Mouse (Mus musculus) midbrain, embryonic 12.5 days (tissue): ENCODE results near the gene Oit3. TPM values are rescaled to one million over a fixed set of nuclear protein-coding genes. Genes with fewer than 3 reads are reported as not detected.

Experiments used
- ATAC-seq: fragments of 200-750 bp; cut with Nextera tagmentation; 2 replicates; pipeline ENCODE4 v1.8.0; 2017; ENCODE audit warnings: low read depth, moderate TSS enrichment, moderate library complexity; ENCODE audit not compliant: low FRiP score
- H3K27ac ChIP-seq: fragments of 300-500 bp; sonication (generic); replicated peaks from 2 replicates; pipeline ENCODE4 v1.5.1; 2016; ENCODE audit warnings: mild to moderate bottlenecking
- H3K27me3 ChIP-seq: fragments of 300-500 bp; sonication (generic); 2 replicates; pipeline ENCODE4 v1.6.1; 2016; ENCODE audit warnings: mild to moderate bottlenecking
- H3K36me3 ChIP-seq: fragments of 300-500 bp; sonication (generic); 2 replicates; pipeline ENCODE4 v1.6.1; 2016
- H3K4me1 ChIP-seq: fragments of 300-500 bp; sonication (generic); 2 replicates; pipeline ENCODE4 v1.6.1; 2016
- H3K4me2 ChIP-seq: fragments of 300-500 bp; sonication (generic); replicated peaks from 2 replicates; pipeline ENCODE4 v1.6.1; 2016; ENCODE audit warnings: mild to moderate bottlenecking, moderate library complexity
- H3K4me3 ChIP-seq: fragments of 300-500 bp; sonication (generic); 2 replicates; pipeline ENCODE4 v1.5.1; 2016; ENCODE audit warnings: mild to moderate bottlenecking
- H3K9ac ChIP-seq: fragments of 300-500 bp; sonication (generic); replicated peaks from 2 replicates; pipeline ENCODE4 v1.6.1; 2016; ENCODE audit warnings: mild to moderate bottlenecking, moderate library complexity
- H3K9me3 ChIP-seq: fragments of 300-500 bp; sonication (generic); 2 replicates; pipeline ENCODE4 v1.6.1; 2016; ENCODE audit warnings: mild to moderate bottlenecking
- whole genome bisulfite sequencing: fragments of 180-500 bp; shearing (Covaris S2); methylation state at CpG from one replicate; pipeline ENCODE4 v1.1.7; 2016; 5-methylcytosine and 5-hydroxymethylcytosine counted together
- polyA plus RNA-seq: library from polyadenylated mRNA; unstranded; fragments of >200 nt; fragmentation: Nextera tagmentation; extraction: Ambion mirVana; gene quantifications from 2 replicates; pipeline ENCODE4 v1.2.1, GENCODE M21; 2016

Oit3 gene
- 0.41 and 0.50 TPM in 2 replicates for polyA plus RNA-seq

DNA sequence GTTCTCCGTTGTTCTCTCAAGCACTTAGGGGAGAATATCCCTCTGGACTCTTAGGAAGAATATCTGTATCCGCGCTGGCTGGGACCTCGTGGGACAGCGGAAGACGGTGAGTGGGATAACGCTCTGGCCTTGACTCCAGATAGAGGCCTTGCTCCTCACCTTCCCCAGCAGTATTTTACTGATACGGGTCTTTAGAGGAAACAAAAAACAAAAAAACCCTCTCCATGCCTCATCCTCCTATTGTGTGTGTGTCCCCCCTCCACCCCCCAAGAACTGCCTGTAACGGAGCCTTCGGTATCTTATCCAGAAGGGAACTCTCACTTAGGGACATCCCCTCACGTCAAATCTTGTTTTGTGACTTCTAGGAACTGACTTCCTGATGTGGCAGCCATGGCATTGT is at the start of gene Oit3:
Gene Oit3, minus strand, starts transcription at position 44 of the 400 bp plus-strand sequence.
- Histone ChIP-seq H3K4me2 (no peak within 1 kb of the TSS), H3K27me3 (no peaks in the 10 kb centered on the region), H3K27ac (no peak within 1 kb of the TSS), H3K9ac (no peak within 1 kb of the TSS), H3K36me3 (no peaks in the 10 kb centered on the region), H3K4me3 (no peak within 1 kb of the TSS), H3K4me1 (peaks cover 5% of the 10 kb centered on the region; the same call in 1 of the 2 replicates), H3K9me3 (no peaks in the 10 kb centered on the region)
- no peak for ATAC-seq
- WGBS = 89% methylated on average over 11 of the region's 11 CpGs

DNA sequence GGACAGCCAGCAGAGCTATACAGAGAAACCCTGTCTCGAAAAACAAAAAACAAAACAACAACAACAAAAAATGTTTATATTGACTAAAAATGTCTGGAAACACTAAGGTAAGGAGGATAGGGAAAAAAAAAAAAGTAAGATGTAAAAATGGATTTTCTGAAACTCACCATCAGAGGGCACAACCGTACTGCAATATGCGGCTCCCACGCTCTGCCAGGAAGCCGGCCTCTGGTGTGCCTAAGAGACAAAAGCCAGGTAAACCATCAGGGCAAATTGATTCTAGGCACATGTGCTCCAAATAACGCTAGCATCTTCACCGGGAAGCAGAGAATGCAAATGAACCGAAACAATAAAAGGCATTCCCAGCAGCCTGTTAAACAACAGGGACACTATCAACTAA is 49.3 kb upstream of the Oit3 start:
- Histone ChIP-seq H3K4me2 (no peak overlapping the region), H3K36me3 (no peaks in the 10 kb centered on the region), H3K27ac (no peak overlapping the region), H3K27me3 (no peaks in the 10 kb centered on the region), H3K4me1 (no peaks in the 10 kb centered on the region), H3K4me3 (no peak overlapping the region), H3K9ac (no peak overlapping the region), H3K9me3 (0 out of 2 replicates have a peak, but pooled peaks cover 5% of the 10 kb centered on the region)
- WGBS = 79% methylated on average over 8 of the region's 8 CpGs
- no peak for ATAC-seq

DNA sequence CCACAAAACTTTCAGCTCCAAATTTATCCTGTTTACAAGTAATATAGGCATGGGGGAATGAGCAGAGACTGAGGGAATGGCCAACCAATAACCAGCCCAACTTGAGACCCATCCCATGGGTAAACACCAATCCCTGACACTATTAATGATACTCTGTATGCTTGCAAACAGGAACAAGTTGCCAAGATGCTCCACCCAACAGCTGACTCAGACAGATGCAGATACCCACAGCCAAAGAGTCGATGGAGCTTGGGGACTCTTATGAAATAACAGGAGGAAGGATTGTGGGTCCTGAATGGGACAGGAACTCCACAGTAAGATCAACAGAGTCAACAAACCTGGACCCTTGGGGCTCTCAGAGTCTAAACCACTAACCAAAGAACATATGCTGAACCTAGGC is 47.8 kb upstream of the Oit3 start:
- H3K27ac ChIP-seq = no peak overlapping the region
- H3K9ac ChIP-seq = no peak overlapping the region
- no peaks in the 10 kb centered on the region for H3K4me1 ChIP-seq
- ATAC-seq = no peak
- H3K36me3 ChIP-seq = no peaks in the 10 kb centered on the region
- H3K4me2 ChIP-seq = no peak overlapping the region
- H3K27me3 ChIP-seq = no peaks in the 10 kb centered on the region
- no peak overlapping the region for H3K4me3 ChIP-seq
- WGBS = 96% methylated on average over 1 of the region's 1 CpGs
- 0 out of 2 replicates have a peak, but pooled peaks cover 5% of the 10 kb centered on the region for H3K9me3 ChIP-seq

DNA sequence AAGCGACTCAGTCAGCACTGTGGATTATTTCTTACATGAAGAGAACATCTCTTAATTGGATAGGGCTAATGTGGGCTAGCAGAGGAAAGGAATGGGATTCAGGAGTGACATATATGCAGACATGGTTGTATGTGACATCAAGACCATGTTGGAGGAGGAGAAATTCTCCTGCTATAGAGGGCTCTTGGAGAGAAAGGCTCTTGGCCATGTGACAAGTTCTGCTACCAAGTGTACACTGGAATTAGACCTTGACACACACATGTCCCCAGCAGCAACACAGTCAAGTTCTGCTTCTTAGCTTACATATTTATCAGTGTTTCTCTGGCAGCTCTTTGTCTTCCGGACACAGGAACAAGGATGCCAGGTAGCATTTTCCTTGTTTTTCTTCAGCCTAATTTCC is 45.8 kb upstream of the Oit3 start:
- no peak overlapping the region for H3K9ac ChIP-seq

DNA sequence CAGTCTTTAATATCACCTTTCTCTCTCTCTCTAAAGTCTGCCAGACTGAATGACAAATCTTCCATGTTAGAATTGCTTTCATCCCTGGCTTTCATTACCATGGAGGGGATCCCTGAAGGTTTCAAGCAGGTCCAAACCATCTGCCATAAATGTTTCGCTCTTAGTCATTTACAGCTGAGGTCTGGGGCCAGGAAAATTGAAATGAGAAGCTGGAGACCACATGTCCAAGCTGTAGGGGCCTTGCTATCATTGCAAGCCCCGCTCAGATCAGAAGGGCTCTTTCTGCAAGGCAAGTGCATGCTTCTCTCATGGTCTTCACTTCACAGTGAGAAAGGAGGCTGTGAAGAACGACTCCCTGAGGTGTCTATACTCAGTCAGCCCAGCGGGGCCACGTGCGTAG is 42.7 kb upstream of the Oit3 start:
- H3K4me3 ChIP-seq = no peak overlapping the region
- H3K9ac ChIP-seq = no peak overlapping the region
- H3K4me1 ChIP-seq = no peaks in the 10 kb centered on the region
- WGBS = 84% methylated on average over 6 of the region's 6 CpGs
- no peak overlapping the region for H3K4me2 ChIP-seq
- no peaks in the 10 kb centered on the region for H3K36me3 ChIP-seq
- H3K9me3 ChIP-seq = peaks cover 3% of the 10 kb centered on the region; the same call in 1 of the 2 replicates
- H3K27ac ChIP-seq = no peak overlapping the region
- ATAC-seq = no peak
- H3K27me3 ChIP-seq = no peaks in the 10 kb centered on the region

More for the DNA sequence above, 45.8 kb upstream of the Oit3 start:
- Histone ChIP-seq H3K4me3 (no peak overlapping the region), H3K9me3 (0 out of 2 replicates have a peak, but pooled peaks cover 5% of the 10 kb centered on the region), H3K4me1 (no peaks in the 10 kb centered on the region), H3K27me3 (no peaks in the 10 kb centered on the region), H3K4me2 (no peak overlapping the region), H3K36me3 (no peaks in the 10 kb centered on the region), H3K27ac (no peak overlapping the region)
- ATAC-seq = no peak
- WGBS = 89% methylated on average over 2 of the region's 2 CpGs

DNA sequence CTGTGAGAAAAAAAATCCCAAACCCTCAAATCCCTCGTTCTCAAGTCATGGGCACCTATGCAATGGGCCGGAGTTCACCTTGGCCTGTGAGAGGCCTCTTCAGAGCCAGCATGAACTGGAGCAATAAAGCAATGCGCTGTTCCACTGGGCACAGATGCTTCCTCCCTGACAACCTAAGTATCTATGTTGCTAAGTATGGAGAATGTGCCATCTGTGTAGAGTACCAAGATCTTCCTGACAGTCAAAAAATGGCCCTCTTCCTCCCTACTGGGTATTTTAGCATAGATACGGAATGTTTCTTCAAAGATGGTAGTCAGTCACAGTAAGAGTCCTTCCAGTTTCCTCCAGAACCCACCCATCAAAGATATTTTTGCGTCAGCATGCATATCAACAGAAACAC is 39.8 kb upstream of the Oit3 start:
- Histone ChIP-seq H3K4me1 (no peaks in the 10 kb centered on the region), H3K36me3 (no peaks in the 10 kb centered on the region), H3K4me2 (no peak overlapping the region), H3K27ac (no peak overlapping the region), H3K27me3 (no peaks in the 10 kb centered on the region), H3K4me3 (no peak overlapping the region), H3K9ac (no peak overlapping the region), H3K9me3 (peaks cover 8% of the 10 kb centered on the region)
- ATAC-seq = no peak
- WGBS = 89% methylated on average over 5 of the region's 5 CpGs

DNA sequence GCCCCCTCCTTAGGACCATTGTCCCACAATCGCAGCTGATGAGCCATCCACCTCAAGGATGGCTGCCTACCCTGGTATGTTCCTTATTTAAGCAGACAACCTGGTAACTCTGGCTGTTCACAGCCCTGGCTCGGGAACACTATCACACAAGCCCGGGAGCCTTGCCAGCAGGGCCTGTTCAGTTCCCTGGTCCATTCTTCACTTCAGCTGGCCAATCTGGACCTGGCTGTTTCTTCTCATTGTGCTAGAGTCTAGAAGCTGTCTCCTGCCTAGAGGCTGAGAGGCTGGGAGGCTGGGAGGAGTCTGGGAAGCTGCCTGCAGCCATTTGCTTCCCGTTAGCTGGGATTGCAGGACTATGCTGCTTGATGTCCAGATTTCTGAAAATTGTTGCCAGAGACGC is 28.9 kb upstream of the Oit3 start:
- H3K9me3 ChIP-seq = no peaks in the 10 kb centered on the region
- no peak overlapping the region for H3K27ac ChIP-seq
- peaks cover 5% of the 10 kb centered on the region; the same call in 1 of the 2 replicates for H3K4me1 ChIP-seq
- H3K36me3 ChIP-seq = no peaks in the 10 kb centered on the region
- H3K27me3 ChIP-seq = no peaks in the 10 kb centered on the region
- H3K9ac ChIP-seq = no peak overlapping the region
- no peak for ATAC-seq
- H3K4me3 ChIP-seq = no peak overlapping the region
- WGBS = 86% methylated on average over 5 of the region's 5 CpGs
- no peak overlapping the region for H3K4me2 ChIP-seq

DNA sequence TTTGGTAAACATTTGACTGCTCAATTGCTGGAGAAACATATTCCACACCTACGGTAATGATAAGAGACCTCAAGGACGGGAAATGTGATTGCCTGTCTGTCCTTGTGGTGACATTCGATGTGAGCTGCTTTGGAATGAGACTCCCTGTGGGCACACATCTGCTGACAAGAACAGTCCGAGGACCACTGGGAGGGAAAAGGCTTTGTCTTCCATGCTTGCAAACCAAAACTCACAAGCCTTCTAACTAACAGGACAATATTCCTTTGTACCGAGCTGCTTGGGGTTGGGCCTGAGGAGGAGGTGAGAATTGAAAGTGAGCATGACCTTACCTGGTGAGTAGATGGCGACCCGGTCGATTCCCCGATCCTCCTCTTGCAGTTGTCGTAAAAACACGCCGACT is 25.7 kb upstream of the Oit3 start:
- H3K36me3 ChIP-seq = no peaks in the 10 kb centered on the region
- no peaks in the 10 kb centered on the region for H3K9me3 ChIP-seq
- H3K27me3 ChIP-seq = no peaks in the 10 kb centered on the region
- H3K4me3 ChIP-seq = no peak overlapping the region
- 88% methylated on average over 12 of the region's 12 CpGs for WGBS
- peaks cover 5% of the 10 kb centered on the region; the same call in 1 of the 2 replicates for H3K4me1 ChIP-seq
- H3K4me2 ChIP-seq = no peak overlapping the region
- H3K9ac ChIP-seq = no peak overlapping the region
- H3K27ac ChIP-seq = no peak overlapping the region
- no peak for ATAC-seq

DNA sequence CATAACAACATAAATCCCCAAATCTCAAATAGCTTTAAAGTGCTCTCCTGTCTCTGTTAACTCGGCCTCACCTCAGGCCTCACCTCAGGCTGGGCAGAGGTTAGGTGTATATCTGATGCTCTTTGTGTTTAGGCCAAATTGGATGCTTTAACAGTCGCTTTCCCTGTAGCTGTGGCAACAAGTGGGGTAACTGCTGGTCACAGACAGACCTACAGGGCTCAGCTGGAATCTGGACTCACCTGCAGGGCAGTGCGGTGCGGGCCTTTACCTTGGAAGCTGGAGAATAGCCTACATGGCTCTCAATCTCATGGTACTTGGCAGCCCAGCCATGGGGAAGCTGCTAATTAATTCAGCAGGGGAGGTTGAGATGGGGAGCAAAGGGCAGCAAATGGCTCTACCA is 25.0 kb upstream of the Oit3 start:
- no peak overlapping the region for H3K4me3 ChIP-seq
- no peak overlapping the region for H3K4me2 ChIP-seq
- H3K36me3 ChIP-seq = no peaks in the 10 kb centered on the region
- no peak overlapping the region for H3K9ac ChIP-seq
- no peak for ATAC-seq
- H3K27me3 ChIP-seq = no peaks in the 10 kb centered on the region
- no peaks in the 10 kb centered on the region for H3K9me3 ChIP-seq
- WGBS = 85% methylated on average over 4 of the region's 4 CpGs
- no peak overlapping the region for H3K27ac ChIP-seq
- peaks cover 5% of the 10 kb centered on the region; the same call in 1 of the 2 replicates for H3K4me1 ChIP-seq

DNA sequence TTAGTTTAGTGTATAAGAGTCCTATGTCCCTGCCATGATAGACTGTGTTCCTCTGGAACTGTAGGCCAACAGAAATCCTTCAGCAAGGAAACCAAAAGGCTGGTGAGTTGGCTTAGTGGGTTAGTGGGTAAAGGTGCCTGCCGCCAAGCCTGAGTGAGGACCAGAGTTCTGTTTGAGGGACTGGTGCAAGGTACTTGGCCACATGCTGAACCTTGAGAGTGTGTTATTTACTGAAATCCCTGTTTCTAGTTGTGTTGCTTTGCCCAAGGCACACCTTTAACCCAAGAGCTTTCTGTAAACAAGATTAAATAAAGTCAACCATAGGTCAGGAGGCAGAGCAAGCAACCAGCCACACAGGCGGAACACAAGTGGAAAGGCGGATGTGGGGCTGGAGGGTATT is 24.0 kb upstream of the Oit3 start:
- 84% methylated on average over 3 of the region's 3 CpGs for WGBS
- no peaks in the 10 kb centered on the region for H3K9me3 ChIP-seq
- no peaks in the 10 kb centered on the region for H3K36me3 ChIP-seq
- no peak for ATAC-seq
- H3K4me2 ChIP-seq = no peak overlapping the region
- no peak overlapping the region for H3K27ac ChIP-seq
- H3K4me1 ChIP-seq = peaks cover 5% of the 10 kb centered on the region; the same call in 1 of the 2 replicates
- H3K9ac ChIP-seq = no peak overlapping the region
- H3K4me3 ChIP-seq = no peak overlapping the region
- H3K27me3 ChIP-seq = no peaks in the 10 kb centered on the region

DNA sequence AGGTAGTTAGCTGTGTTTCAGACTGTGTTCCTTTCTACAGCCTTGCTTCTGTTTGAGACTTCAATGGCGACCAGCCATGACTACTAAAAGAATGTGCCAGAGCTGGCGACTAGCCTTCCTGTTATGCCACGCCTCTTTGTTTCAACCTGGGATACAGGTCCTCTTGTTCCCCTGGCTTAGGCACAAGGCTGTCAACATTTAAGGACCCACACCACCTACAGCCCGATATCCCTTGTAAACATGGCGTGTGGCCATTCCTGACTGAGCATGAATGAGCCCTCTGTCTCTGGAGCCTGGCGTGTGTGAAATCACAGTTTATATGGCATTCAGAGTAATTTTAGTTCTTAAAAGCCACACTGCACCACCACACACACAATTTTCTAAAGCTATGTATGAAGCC is 20.7 kb upstream of the Oit3 start:
- H3K36me3 ChIP-seq = no peaks in the 10 kb centered on the region
- H3K9me3 ChIP-seq = no peaks in the 10 kb centered on the region
- no peaks in the 10 kb centered on the region for H3K27me3 ChIP-seq
- H3K4me3 ChIP-seq = no peak overlapping the region
- no peak for ATAC-seq
- H3K27ac ChIP-seq = no peak overlapping the region
- 94% methylated on average over 6 of the region's 6 CpGs for WGBS
- H3K4me2 ChIP-seq = no peak overlapping the region
- no peaks in the 10 kb centered on the region for H3K4me1 ChIP-seq
- H3K9ac ChIP-seq = no peak overlapping the region

DNA sequence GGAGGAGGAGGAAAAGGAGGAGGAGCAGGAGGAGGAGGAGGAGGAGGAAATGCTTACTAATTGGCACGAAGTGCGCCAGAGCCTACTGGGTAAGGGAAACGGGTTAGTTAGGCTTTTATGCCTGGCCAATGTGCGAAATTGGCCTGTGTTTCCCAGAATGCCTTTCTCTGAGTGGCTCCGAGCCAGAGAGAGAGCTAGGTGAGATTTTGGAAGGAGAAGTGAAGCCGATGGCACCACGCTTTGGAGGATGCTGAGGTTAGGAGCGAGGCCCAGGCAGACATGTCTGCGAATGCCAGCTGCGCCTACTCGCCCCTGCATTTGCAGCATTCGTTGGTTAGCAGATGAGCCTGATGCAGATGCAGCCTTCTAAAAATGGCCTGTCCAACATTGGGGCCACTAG is 18.2 kb upstream of the Oit3 start:
- Histone ChIP-seq H3K4me3 (no peak overlapping the region), H3K9me3 (no peaks in the 10 kb centered on the region), H3K9ac (no peak overlapping the region), H3K27me3 (no peaks in the 10 kb centered on the region), H3K36me3 (0 out of 2 replicates have a peak, but pooled peaks cover 3% of the 10 kb centered on the region), H3K4me2 (no peak overlapping the region), H3K4me1 (no peaks in the 10 kb centered on the region), H3K27ac (no peak overlapping the region)
- no peak for ATAC-seq
- WGBS = 88% methylated on average over 12 of the region's 12 CpGs

DNA sequence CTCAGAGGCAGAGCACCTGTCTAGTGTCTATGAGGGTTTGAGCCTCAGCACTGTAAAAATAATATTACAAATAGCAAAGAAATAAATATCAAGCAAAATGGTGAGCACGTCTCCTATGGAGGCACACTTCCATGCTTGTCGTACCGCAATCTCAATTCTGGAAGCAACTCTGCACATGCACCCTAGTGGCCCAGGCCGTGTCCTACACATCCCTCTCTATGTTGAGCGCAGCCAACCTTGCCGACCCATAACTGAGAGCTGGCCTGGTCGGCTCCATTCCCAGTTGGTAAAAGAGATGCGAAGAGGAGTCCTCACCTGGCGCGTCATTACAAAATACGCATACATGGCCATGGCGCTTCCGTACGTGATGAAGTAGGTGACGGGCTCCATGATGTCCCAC is 13.1 kb upstream of the Oit3 start:
- Histone ChIP-seq H3K27me3 (no peaks in the 10 kb centered on the region), H3K4me2 (no peak overlapping the region), H3K4me3 (no peak overlapping the region), H3K9ac (no peak overlapping the region), H3K36me3 (0 out of 2 replicates have a peak, but pooled peaks cover 3% of the 10 kb centered on the region), H3K4me1 (0 out of 2 replicates have a peak, but pooled peaks cover 2% of the 10 kb centered on the region), H3K27ac (no peak overlapping the region), H3K9me3 (no peaks in the 10 kb centered on the region)
- no peak for ATAC-seq
- 96% methylated on average over 15 of the region's 15 CpGs for WGBS
